11 mouse cellular contexts compared by ENCODE assay signal in genomic region chr13:44476901-44477300, GRCm38 (mm10).
A peak's percentile ranks its signal among the peaks of the same experiment; 100 is the strongest.
DNase-seq lines count a peak whose midpoint lies in the region; ATAC-seq and TF ChIP-seq lines count a peak whose summit lies in the region.
"Had no signal": no experiment of that assay in that cellular context is flagged by ENCODE, and none has a peak within 500 bp of the region (broad histone marks: within the 10 kb centered on the region; RNA-seq: fewer than 3 reads in every experiment).

No protein-coding gene starts in this region.

- H3K27ac ChIP-seq in heart, embryonic 15.5 days, result peak overlapping the region; percentile 37; the same call in 1 of the 2 replicates
- H3K27ac ChIP-seq: forebrain, embryonic 13.5 days had no signal

- TF ChIP-seq CTCF in lung, adult 2 months (IDR thresholded peaks at IDR 0.05; ENCODE audit: insufficient read depth, low read length), result no peak

- 0 out of 2 replicates have a peak, but pooled peaks have one; percentile 39 for ATAC-seq in heart, embryonic 15.5 days (replicated peaks; ENCODE audit: insufficient number of reproducible peaks, insufficient read depth, low FRiP score, low read depth)
- ATAC-seq: forebrain, embryonic 13.5 days had no signal

- WGBS in lung, adult 2 months, result 23% methylated on average over 8 of the region's 8 CpGs
- WGBS in heart, embryonic 15.5 days, result 55% methylated on average over 8 of the region's 8 CpGs
- WGBS in large intestine, adult 2 months, result 18% methylated on average over 8 of the region's 8 CpGs

- no peaks in the 10 kb centered on the region for H3K9me3 ChIP-seq in heart, embryonic 15.5 days (replicated peaks)
- H3K9me3 ChIP-seq: forebrain, embryonic 13.5 days had no signal

- TF ChIP-seq POLR2A in lung, adult 2 months (IDR thresholded peaks at IDR 0.05; ENCODE audit: borderline replicate concordance, extremely low read depth, low read depth, low read length), result no peak

- peak; percentile 54 to 72 for DNase-seq in lung, adult 18-20 months
- DNase-seq in lung, adult 2 months, result no peak
- peak; percentile 76 for DNase-seq in large intestine, adult 2 months (ENCODE audit: low read depth, low spot score)
- DNase-seq in testis, postnatal 10 days (ENCODE audit: low spot score), result peak; percentile 63
- DNase-seq in thymus, postnatal 25 days, result no peak
- no peak for DNase-seq in cerebellum, adult 11 months
- no peak for DNase-seq in embryo, embryonic 10 days (ENCODE audit: low spot score)
- DNase-seq: thymus, adult 2 months had no signal

- H3K4me2 ChIP-seq in heart, embryonic 15.5 days, result no peak overlapping the region
- H3K4me2 ChIP-seq: forebrain, embryonic 13.5 days had no signal

- H3K27me3 ChIP-seq in heart, embryonic 15.5 days, result no peaks in the 10 kb centered on the region
- H3K27me3 ChIP-seq: forebrain, embryonic 13.5 days had no signal

- no peaks in the 10 kb centered on the region for H3K36me3 ChIP-seq in heart, embryonic 15.5 days

- H3K9ac ChIP-seq in heart, embryonic 15.5 days, result no peak overlapping the region
- H3K9ac ChIP-seq: forebrain, embryonic 13.5 days had no signal

- peaks cover 2% of the 10 kb centered on the region; the same call in 1 of the 2 replicates for H3K4me1 ChIP-seq in lung, adult 2 months (ENCODE audit: control insufficient read depth, insufficient read depth, low read length)
- peaks cover 4% of the 10 kb centered on the region; the same call in 1 of the 2 replicates for H3K4me1 ChIP-seq in heart, embryonic 15.5 days (replicated peaks)

- no peak overlapping the region for H3K4me3 ChIP-seq in lung, adult 2 months (replicated peaks; ENCODE audit: extremely low read depth, low read depth, low read length)
- no peak overlapping the region for H3K4me3 ChIP-seq in heart, embryonic 15.5 days
- H3K4me3 ChIP-seq: forebrain, embryonic 13.5 days; myocyte had no signal

Comparison
In these comparisons a context has a peak if more than half of its experiments do, and no peak if none do; other contexts are left out.
1. DNase-seq: peak in lung, adult 18-20 months (2 of 2), large intestine, adult 2 months (single experiment) and testis, postnatal 10 days (single experiment); none in lung, adult 2 months (single experiment), thymus, postnatal 25 days (single experiment), cerebellum, adult 11 months (single experiment) and embryo, embryonic 10 days (single experiment).